Mouse (Mus musculus): ENCODE data around the gene Ifngr2. TPM values are rescaled to one million over a fixed set of nuclear protein-coding genes. Genes with fewer than 3 reads are reported as not detected.

The Ifngr2 gene
- polyA plus RNA-seq, 1 experiment from 2014 or later, result 77.9 TPM

GRCm38 (mm10) chr16:91551081-91551524, 4.2 kb downstream of the Ifngr2 start:
- ATAC-seq (replicated peaks; ENCODE audit: insufficient number of reproducible peaks, low FRiP score, low TSS enrichment), result 0 out of 2 replicates have a peak, but pooled peaks have one; percentile 29
- Histone ChIP-seq H3K27ac (ENCODE audit: low read depth, low read length) (peak overlapping the region; percentile 1; the same call in 1 of the 2 replicates), H3K36me3 (ENCODE audit: control insufficient read depth, insufficient read depth, low read length) (peaks cover 6% of the 10 kb centered on the region; the same call in 1 of the 2 replicates), H3K27me3 (ENCODE audit: control insufficient read depth, insufficient read depth, low read length) (no peaks in the 10 kb centered on the region), H3K4me1 (ENCODE audit: control insufficient read depth, insufficient read depth, low read length) (peaks cover 59% of the 10 kb centered on the region), H3K9ac (ENCODE audit: low read depth, low read length) (0 out of 2 replicates have a peak overlapping the region, but pooled peaks have one; percentile 22), H3K4me2 (peak overlapping the region; percentile 46), H3K9me3 (replicated peaks; ENCODE audit: control insufficient read depth, low read length) (no peaks in the 10 kb centered on the region), H3K4me3 (ENCODE audit: low read depth, low read length) (0 out of 2 replicates have a peak overlapping the region, but pooled peaks have one; percentile 9)
- 20% methylated on average over 10 of the region's 10 CpGs for WGBS (ENCODE audit: insufficient replicate concordance)

- no peak overlapping the region for H3K27ac ChIP-seq (ENCODE audit: low read depth, low read length)
- no peak for ATAC-seq (replicated peaks; ENCODE audit: insufficient number of reproducible peaks, low FRiP score, low TSS enrichment)
- no peak overlapping the region for H3K4me2 ChIP-seq
- H3K36me3 ChIP-seq (ENCODE audit: control insufficient read depth, insufficient read depth, low read length), result peaks cover 6% of the 10 kb centered on the region; the same call in 1 of the 2 replicates
- H3K4me3 ChIP-seq (ENCODE audit: low read depth, low read length), result no peak overlapping the region
- no peaks in the 10 kb centered on the region for H3K9me3 ChIP-seq (replicated peaks; ENCODE audit: control insufficient read depth, low read length)
- H3K9ac ChIP-seq (ENCODE audit: low read depth, low read length), result no peak overlapping the region
- H3K4me1 ChIP-seq (ENCODE audit: control insufficient read depth, insufficient read depth, low read length), result peaks cover 55% of the 10 kb centered on the region
- WGBS (ENCODE audit: insufficient replicate concordance), result 23% methylated on average over 9 of the region's 9 CpGs
- H3K27me3 ChIP-seq (ENCODE audit: control insufficient read depth, insufficient read depth, low read length), result no peaks in the 10 kb centered on the region
Measured at GRCm38 (mm10) chr16:91552072-91552471, 5.2 kb downstream of the Ifngr2 start.

GRCm38 (mm10) chr16:91553625-91554024, 6.8 kb downstream of the Ifngr2 start:
- Histone ChIP-seq H3K4me1 (ENCODE audit: control insufficient read depth, insufficient read depth, low read length) (peaks cover 48% of the 10 kb centered on the region), H3K27ac (ENCODE audit: low read depth, low read length) (no peak overlapping the region), H3K9me3 (replicated peaks; ENCODE audit: control insufficient read depth, low read length) (no peaks in the 10 kb centered on the region), H3K27me3 (ENCODE audit: control insufficient read depth, insufficient read depth, low read length) (no peaks in the 10 kb centered on the region), H3K36me3 (ENCODE audit: control insufficient read depth, insufficient read depth, low read length) (peaks cover 14% of the 10 kb centered on the region), H3K4me3 (ENCODE audit: low read depth, low read length) (no peak overlapping the region), H3K4me2 (no peak overlapping the region), H3K9ac (ENCODE audit: low read depth, low read length) (no peak overlapping the region)
- ATAC-seq (replicated peaks; ENCODE audit: insufficient number of reproducible peaks, low FRiP score, low TSS enrichment), result no peak
- 35% methylated on average over 12 of the region's 12 CpGs for WGBS (ENCODE audit: insufficient replicate concordance)

GRCm38 (mm10) chr16:91555017-91555605, 8.2 kb downstream of the Ifngr2 start:
- no peak overlapping the region for H3K9ac ChIP-seq (ENCODE audit: low read depth, low read length)
- no peak overlapping the region for H3K4me3 ChIP-seq (ENCODE audit: low read depth, low read length)
- no peak overlapping the region for H3K4me2 ChIP-seq
- H3K27ac ChIP-seq (ENCODE audit: low read depth, low read length), result no peak overlapping the region
- peaks cover 21% of the 10 kb centered on the region for H3K36me3 ChIP-seq (ENCODE audit: control insufficient read depth, insufficient read depth, low read length)
- no peaks in the 10 kb centered on the region for H3K27me3 ChIP-seq (ENCODE audit: control insufficient read depth, insufficient read depth, low read length)
- 75% methylated on average over 8 of the region's 8 CpGs for WGBS (ENCODE audit: insufficient replicate concordance)
- H3K9me3 ChIP-seq (replicated peaks; ENCODE audit: control insufficient read depth, low read length), result no peaks in the 10 kb centered on the region
- H3K4me1 ChIP-seq (ENCODE audit: control insufficient read depth, insufficient read depth, low read length), result peaks cover 33% of the 10 kb centered on the region
- no peak for ATAC-seq (replicated peaks; ENCODE audit: insufficient number of reproducible peaks, low FRiP score, low TSS enrichment)

GRCm38 (mm10) chr16:91556659-91557058, 9.8 kb downstream of the Ifngr2 start:
- peaks cover 23% of the 10 kb centered on the region for H3K4me1 ChIP-seq (ENCODE audit: control insufficient read depth, insufficient read depth, low read length)
- no peak overlapping the region for H3K4me3 ChIP-seq (ENCODE audit: low read depth, low read length)
- WGBS (ENCODE audit: insufficient replicate concordance), result 85% methylated on average over 15 of the region's 15 CpGs
- no peak overlapping the region for H3K4me2 ChIP-seq
- no peak overlapping the region for H3K9ac ChIP-seq (ENCODE audit: low read depth, low read length)
- H3K9me3 ChIP-seq (replicated peaks; ENCODE audit: control insufficient read depth, low read length), result no peaks in the 10 kb centered on the region
- H3K27me3 ChIP-seq (ENCODE audit: control insufficient read depth, insufficient read depth, low read length), result no peaks in the 10 kb centered on the region
- H3K27ac ChIP-seq (ENCODE audit: low read depth, low read length), result no peak overlapping the region
- H3K36me3 ChIP-seq (ENCODE audit: control insufficient read depth, insufficient read depth, low read length), result peaks cover 25% of the 10 kb centered on the region
- no peak for ATAC-seq (replicated peaks; ENCODE audit: insufficient number of reproducible peaks, low FRiP score, low TSS enrichment)

GRCm38 (mm10) chr16:91557214-91557613, 10.3 kb downstream of the Ifngr2 start:
- Histone ChIP-seq H3K27me3 (ENCODE audit: control insufficient read depth, insufficient read depth, low read length) (no peaks in the 10 kb centered on the region), H3K9ac (ENCODE audit: low read depth, low read length) (no peak overlapping the region), H3K27ac (ENCODE audit: low read depth, low read length) (no peak overlapping the region), H3K4me2 (no peak overlapping the region), H3K36me3 (ENCODE audit: control insufficient read depth, insufficient read depth, low read length) (peaks cover 27% of the 10 kb centered on the region), H3K4me3 (ENCODE audit: low read depth, low read length) (no peak overlapping the region), H3K9me3 (replicated peaks; ENCODE audit: control insufficient read depth, low read length) (no peaks in the 10 kb centered on the region), H3K4me1 (ENCODE audit: control insufficient read depth, insufficient read depth, low read length) (peaks cover 18% of the 10 kb centered on the region)
- ATAC-seq (replicated peaks; ENCODE audit: insufficient number of reproducible peaks, low FRiP score, low TSS enrichment), result no peak
- WGBS (ENCODE audit: insufficient replicate concordance), result 85% methylated on average over 7 of the region's 7 CpGs

GRCm38 (mm10) chr16:91557693-91558092, 10.8 kb downstream of the Ifngr2 start:
- no peaks in the 10 kb centered on the region for H3K27me3 ChIP-seq (ENCODE audit: control insufficient read depth, insufficient read depth, low read length)
- no peak overlapping the region for H3K4me2 ChIP-seq
- ATAC-seq (replicated peaks; ENCODE audit: insufficient number of reproducible peaks, low FRiP score, low TSS enrichment), result no peak
- H3K9ac ChIP-seq (ENCODE audit: low read depth, low read length), result no peak overlapping the region
- peaks cover 32% of the 10 kb centered on the region for H3K36me3 ChIP-seq (ENCODE audit: control insufficient read depth, insufficient read depth, low read length)
- no peak overlapping the region for H3K27ac ChIP-seq (ENCODE audit: low read depth, low read length)
- H3K4me3 ChIP-seq (ENCODE audit: low read depth, low read length), result no peak overlapping the region
- H3K9me3 ChIP-seq (replicated peaks; ENCODE audit: control insufficient read depth, low read length), result no peaks in the 10 kb centered on the region
- peaks cover 18% of the 10 kb centered on the region for H3K4me1 ChIP-seq (ENCODE audit: control insufficient read depth, insufficient read depth, low read length)
- 90% methylated on average over 15 of the region's 15 CpGs for WGBS (ENCODE audit: insufficient replicate concordance)

GRCm38 (mm10) chr16:91561099-91561498, 14.2 kb downstream of the Ifngr2 start:
- no peak for ATAC-seq (replicated peaks; ENCODE audit: insufficient number of reproducible peaks, low FRiP score, low TSS enrichment)
- Histone ChIP-seq H3K9me3 (replicated peaks; ENCODE audit: control insufficient read depth, low read length) (no peaks in the 10 kb centered on the region), H3K9ac (ENCODE audit: low read depth, low read length) (no peak overlapping the region), H3K4me3 (ENCODE audit: low read depth, low read length) (no peak overlapping the region), H3K4me1 (ENCODE audit: control insufficient read depth, insufficient read depth, low read length) (no peaks in the 10 kb centered on the region), H3K27me3 (ENCODE audit: control insufficient read depth, insufficient read depth, low read length) (no peaks in the 10 kb centered on the region), H3K36me3 (ENCODE audit: control insufficient read depth, insufficient read depth, low read length) (peaks cover 36% of the 10 kb centered on the region), H3K4me2 (no peak overlapping the region), H3K27ac (ENCODE audit: low read depth, low read length) (no peak overlapping the region)
- 44% methylated on average over 9 of the region's 9 CpGs for WGBS (ENCODE audit: insufficient replicate concordance)
